Mouse (Mus musculus) embryo, embryonic 11 days (tissue): ENCODE data around the gene Map3k15.

Experiments used
- DNase-seq: peaks from one replicate; pipeline ENCODE4 v3.0.0-alpha.2; 2015

Map3k15 gene

GRCm38 (mm10) chrX:160135719-160136118 lies 147.5 kb downstream of the Map3k15 start:
- DNase-seq, result peak; percentile 39

- DNase-seq, result peak; percentile 31
Measured at GRCm38 (mm10) chrX:160136153-160136552, 147.9 kb downstream of the Map3k15 start.

DNA sequence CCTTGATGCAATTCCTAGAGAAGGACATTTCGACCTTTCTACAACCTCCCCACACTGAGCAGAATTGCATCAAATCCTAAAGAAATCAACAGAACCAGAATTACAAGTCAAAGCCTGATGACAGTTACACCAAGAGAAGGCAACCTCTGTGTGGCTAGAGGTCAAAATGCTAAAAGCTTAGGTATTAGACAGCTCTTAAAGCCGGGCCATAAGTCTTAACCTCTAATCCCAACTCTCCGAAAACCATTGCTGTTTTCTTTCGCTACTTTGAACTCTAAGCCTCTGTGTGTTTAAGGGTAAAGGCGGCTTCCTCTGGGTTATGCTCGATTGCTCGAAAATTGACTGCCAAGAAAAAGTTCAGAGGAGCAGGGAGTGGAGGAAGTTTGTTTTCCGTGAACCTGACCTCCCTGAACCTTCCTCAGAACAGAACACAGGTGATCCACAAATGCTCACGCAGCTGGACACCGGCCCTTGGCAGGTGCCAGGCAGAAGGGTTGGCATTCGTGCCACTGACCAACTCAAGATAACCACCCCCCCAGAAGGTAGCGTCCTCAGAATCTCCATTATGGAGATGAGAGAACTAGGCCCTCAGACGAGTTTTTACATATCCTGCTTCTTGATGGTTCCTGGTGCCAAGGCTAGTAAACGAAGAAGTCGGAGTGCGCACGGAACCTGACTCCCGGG lies 149.1 kb downstream of the Map3k15 start:
- no peak for DNase-seq

DNA sequence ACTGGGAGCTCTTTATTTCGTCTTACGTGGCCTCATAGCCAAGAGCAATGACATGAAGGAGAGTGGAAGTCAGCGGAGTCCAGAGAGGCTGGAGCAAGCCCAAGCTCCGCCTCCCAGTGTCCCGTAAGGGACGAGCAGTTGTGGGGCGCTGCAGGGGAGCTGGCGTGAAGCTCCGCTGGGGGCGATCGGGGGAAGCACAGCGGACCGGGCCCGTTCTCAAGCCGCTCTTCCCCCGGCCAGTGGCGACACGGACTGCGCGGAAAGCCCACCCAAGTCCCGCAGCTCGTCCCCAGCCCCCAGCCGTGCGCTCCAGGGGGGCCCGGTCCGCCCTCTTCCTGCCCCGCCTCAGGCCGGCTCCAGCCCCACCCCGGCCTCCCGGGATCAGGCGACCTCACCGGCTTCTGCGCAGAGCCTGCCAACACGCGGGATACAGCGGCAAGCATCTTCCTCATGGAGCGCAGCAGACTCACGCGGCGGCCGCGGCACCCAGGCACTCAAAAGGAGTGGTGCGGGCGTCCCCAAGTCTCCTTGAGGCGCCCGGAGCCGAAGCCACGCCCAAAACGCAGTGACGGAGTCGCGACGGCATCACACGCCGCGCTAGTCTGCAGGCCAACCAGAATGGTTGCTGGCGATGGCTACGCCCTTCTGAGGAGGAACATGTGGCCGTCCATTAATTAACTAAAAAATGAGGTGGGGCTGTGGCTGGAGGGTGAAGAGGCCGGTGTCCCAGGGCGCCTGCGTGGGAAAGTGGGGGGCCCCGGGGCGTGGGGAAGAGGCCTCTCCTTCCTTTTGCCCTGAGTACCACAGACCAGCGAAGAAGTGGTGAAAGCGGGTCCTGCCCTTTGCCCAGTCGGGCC lies 149.9 kb downstream of the Map3k15 start, which contains the start of gene Pdha1:
Gene Pdha1 (minus strand): TSS at position 553 of the 857 bp plus-strand sequence.
- peak; percentile 91 for DNase-seq

DNA sequence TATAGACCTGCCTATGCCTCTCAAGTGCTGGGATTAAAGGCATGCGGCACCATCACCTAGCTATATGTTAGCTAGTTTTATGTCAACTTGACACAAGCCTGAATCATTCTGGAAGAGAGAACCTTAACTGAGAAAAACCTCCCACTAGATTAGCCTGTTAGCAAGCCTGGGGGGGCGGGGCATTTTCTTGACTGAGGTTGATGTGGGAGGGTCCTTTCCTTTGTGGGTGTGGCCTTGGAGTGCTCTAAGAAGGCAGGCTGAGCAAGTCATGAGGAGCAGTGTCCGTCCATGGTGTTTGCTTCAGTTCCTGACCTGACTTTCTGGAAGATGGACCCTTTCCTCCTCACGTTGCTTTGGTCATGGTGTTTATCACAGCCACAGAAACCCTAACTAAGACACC lies 158.6 kb downstream of the Map3k15 start:
- no peak for DNase-seq

DNA sequence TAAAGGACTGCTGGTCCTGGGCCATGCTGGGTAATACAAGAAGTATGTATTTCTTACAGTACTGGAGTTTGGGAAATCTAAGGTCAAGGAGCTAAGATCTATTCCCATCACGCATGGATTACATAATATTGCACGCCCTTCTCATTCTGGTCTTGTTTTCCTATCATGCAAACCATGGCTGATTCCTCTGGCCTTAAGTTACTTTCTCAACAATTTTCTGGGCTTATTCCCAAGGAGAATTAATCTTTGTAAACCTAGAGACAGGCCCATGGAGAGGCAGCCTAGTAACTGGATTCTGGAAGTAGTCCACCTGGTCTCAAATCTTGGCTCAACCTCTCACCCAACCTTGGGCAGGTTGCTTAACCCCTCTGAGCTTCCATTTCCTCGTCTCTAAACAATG lies 159.2 kb downstream of the Map3k15 start:
- DNase-seq, result no peak

GRCm38 (mm10) chrX:160148859-160149258 lies 160.6 kb downstream of the Map3k15 start:
- DNase-seq, result no peak

DNA sequence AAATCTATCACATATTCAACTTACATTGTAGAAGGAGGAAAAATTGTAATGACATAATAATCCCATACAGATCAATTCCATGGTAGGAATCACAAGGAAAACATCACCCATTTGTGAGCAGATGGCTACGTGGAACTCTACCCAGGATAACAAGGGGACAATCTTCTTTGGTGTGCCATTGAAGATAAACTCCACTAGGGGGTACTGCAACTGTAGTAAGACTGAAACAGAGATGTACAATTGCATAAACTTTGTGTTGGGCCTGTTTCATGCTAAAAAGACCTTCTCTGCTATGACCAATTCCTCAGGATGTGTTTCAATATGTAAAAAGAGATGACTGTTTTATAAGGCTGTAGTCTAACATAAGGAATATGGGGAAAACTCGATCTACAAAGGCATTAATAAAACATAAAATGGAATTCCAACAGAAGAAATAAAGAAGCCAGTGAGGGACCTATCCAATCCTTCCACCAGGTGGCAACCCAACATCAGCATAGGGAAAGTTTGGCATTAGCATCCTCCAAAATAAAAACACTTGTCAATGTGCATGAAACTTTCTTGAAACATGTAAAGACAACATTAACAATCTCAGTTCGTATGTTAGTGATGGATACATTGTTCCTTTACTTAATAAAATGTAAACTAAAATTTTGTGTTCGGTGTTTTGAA lies 165.0 kb downstream of the Map3k15 start:
- DNase-seq, result peak; percentile 17

DNA sequence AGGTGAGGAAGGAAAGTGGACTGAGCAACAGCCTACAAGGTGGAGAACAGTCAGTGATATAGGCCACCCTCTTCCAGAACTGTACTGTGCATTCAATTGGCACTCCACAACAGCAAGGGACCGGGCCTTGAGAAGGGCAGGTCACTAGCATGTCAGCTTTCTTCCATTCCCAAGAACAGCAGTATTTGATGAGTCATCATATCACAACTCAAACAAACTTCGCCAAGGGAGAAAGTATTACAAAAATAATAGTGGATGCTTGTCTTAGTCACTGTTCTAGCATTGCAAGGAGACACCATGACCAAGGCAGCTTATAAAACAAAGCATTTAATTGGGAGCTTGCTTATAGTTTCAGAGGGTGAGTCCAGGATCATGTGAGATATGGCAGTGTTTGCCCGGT lies 176.0 kb downstream of the Map3k15 start:
- no peak for DNase-seq

DNA sequence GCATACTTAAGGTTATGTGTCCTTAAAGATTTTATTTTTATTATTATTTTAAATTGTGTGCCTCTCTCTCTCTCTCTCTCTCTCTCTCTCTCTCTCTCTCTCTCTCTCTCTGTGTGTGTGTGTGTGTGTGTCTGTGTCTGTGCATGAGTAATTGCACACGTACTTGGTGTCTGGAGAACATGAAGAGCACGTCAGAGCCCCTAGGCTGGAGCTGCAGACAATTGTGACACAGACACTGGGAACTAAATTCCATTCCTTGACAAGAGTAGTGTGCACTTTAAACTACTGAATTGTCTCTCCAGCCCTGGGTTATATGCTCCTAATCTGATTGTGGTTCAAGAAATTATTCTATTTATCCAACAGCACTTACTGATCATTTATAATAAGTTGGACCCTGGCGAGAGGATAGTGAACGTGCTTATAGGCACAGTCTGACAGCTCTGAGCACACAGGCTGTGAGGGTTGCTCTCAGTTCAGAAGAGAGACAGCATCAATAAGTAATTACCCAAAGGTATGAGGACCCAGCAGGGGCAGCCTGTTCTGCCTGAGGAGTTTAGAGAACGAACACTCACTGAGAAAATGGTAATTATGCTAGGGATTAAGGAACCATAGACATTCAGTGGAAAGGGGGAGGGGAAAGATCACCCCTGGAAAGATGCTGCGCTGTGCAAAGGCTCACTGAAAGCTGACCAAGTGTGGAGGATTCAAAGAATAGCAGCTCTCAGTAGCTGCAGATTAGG lies 178.2 kb downstream of the Map3k15 start:
- peak; percentile 7 for DNase-seq

- peak; percentile 69 for DNase-seq
Measured at GRCm38 (mm10) chrX:160170150-160170549, 181.9 kb downstream of the Map3k15 start.
